Mouse (Mus musculus) heart, embryonic 14.5 days (tissue): Measurements from ENCODE around the gene Gps1. TPM values are rescaled to one million over a fixed set of nuclear protein-coding genes. Genes with fewer than 3 reads are reported as not detected.
"Not testable (repeated sequence)": the region's sequence is repeated elsewhere in the genome, so short reads cannot be mapped to it uniquely, and the experiment has no call there.

Experiments
- ATAC-seq: fragments of 200-750 bp; cut with Nextera tagmentation; 2 replicates; pipeline ENCODE4 v1.8.0; 2017; ENCODE audit warnings: low read depth, moderate TSS enrichment; ENCODE audit not compliant: insufficient number of reproducible peaks, insufficient read depth, low FRiP score
- H3K27ac ChIP-seq, 2 experiments: fragments of 200-500 bp in 1 of 2; fragments of 300-500 bp in 1 of 2; sonication (generic) in 1 of 2; replicated peaks in 1 of 2; 2 replicates each; pipeline ENCODE4 v1.5.1; 2012 to 2014; ENCODE audit warnings: low read depth in 2 of 2, low read length in 2 of 2, control low read depth in 1 of 2, mild to moderate bottlenecking in 1 of 2, mixed read lengths in 1 of 2; ENCODE audit not compliant: control insufficient read depth in 1 of 2, insufficient read depth in 1 of 2
- H3K27me3 ChIP-seq: fragments of 300-500 bp; sonication (generic); 2 replicates; pipeline ENCODE4 v1.6.1; 2014; ENCODE audit warnings: mild to moderate bottlenecking, low read length, control low read depth; ENCODE audit not compliant: control insufficient read depth, insufficient read depth
- H3K36me3 ChIP-seq: fragments of 300-500 bp; sonication (generic); 2 replicates; pipeline ENCODE4 v1.6.1; 2014; ENCODE audit warnings: mild to moderate bottlenecking, control low read depth, low read length, mixed read lengths; ENCODE audit not compliant: control insufficient read depth, insufficient read depth
- H3K4me1 ChIP-seq, 2 experiments: fragments of 200-500 bp in 1 of 2; fragments of 300-500 bp in 1 of 2; sonication (generic) in 1 of 2; 2 replicates each; pipeline ENCODE4 v1.6.1; 2012 to 2014; ENCODE audit warnings: low read length in 2 of 2, control low read depth in 1 of 2, mixed read lengths in 1 of 2; ENCODE audit not compliant: control insufficient read depth in 2 of 2, insufficient read depth in 2 of 2
- H3K4me2 ChIP-seq: fragments of 300-500 bp; sonication (generic); 2 replicates; pipeline ENCODE4 v1.6.1; 2014; ENCODE audit warnings: mild to moderate bottlenecking, low read length
- H3K4me3 ChIP-seq, 2 experiments: fragments of 200-500 bp in 1 of 2; fragments of 300-500 bp in 1 of 2; sonication (generic) in 1 of 2; 2 replicates each; pipeline ENCODE4 v1.5.1; 2012 to 2014; ENCODE audit warnings: low read length in 2 of 2, mild to moderate bottlenecking in 2 of 2, control low read depth in 1 of 2, low read depth in 1 of 2, moderate library complexity in 1 of 2; ENCODE audit not compliant: control insufficient read depth in 1 of 2, insufficient read depth in 1 of 2
- H3K9ac ChIP-seq: fragments of 300-500 bp; sonication (generic); 2 replicates; pipeline ENCODE4 v1.6.1; 2014; ENCODE audit warnings: mild to moderate bottlenecking, low read length
- H3K9me3 ChIP-seq: fragments of 300-500 bp; sonication (generic); 2 replicates; pipeline ENCODE4 v1.6.1; 2016; ENCODE audit warnings: low read length, control low read depth; ENCODE audit not compliant: control insufficient read depth
- WGBS: fragments of 180-500 bp; shearing (Covaris S2); extraction: QIAGEN DNeasy Blood & Tissue Kit; methylation state at CpG from one replicate; pipeline ENCODE4 v1.1.7; 2014; 5-methylcytosine and 5-hydroxymethylcytosine counted together
- polyA plus RNA-seq: library from polyadenylated mRNA; unstranded; fragments of >200 nt; fragmentation: Nextera tagmentation; extraction: Ambion mirVana; gene quantifications from 2 replicates; pipeline ENCODE4 v1.2.1, GENCODE M21; 2014

Gene Gps1
- polyA plus RNA-seq, 1 experiment from 2014 or later = 151 TPM

DNA sequence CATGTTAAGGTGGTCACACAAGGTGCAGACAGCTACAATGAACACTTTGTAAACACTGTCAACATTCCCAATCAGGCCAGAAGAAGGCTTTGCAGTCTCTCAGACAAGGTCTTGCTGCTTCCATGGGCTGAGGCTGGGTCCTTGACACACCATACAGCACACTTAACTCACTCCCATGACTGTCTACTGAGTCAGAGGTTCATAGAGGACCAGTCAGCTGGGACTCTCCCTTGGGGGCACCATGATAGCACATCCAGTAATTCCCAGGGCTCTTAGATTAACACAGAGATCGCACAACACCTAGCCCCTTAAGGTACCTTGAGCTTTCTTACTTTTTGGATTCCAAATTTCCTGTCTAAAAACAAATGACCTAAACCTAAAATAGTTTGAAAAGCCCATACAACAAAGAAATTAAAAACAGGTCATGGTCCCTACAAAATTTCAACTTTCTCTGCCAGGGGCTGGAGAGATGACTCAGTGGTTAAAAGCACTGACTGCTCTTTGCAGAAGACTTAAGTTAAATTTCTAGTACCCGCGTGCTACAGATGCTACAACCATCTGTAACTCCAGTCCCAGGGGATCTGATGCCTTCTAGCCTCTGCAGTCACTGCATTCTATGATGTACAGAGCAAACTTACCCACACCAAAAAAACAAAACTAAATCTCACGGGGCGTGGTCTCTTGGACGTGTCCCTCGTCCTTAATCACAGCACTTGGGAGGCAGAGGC, 10.4 kb upstream of the Gps1 start:
- Histone ChIP-seq H3K9me3 (no peaks in the 10 kb centered on the region), H3K4me3 (no peak overlapping the region), H3K27ac (no peak overlapping the region), H3K36me3 (no peaks in the 10 kb centered on the region), H3K9ac (no peak overlapping the region), H3K4me2 (no peak overlapping the region), H3K4me1 (no peaks in the 10 kb centered on the region), H3K27me3 (no peaks in the 10 kb centered on the region)
- ATAC-seq = no peak
- 84% methylated on average over 7 of the region's 7 CpGs for WGBS

DNA sequence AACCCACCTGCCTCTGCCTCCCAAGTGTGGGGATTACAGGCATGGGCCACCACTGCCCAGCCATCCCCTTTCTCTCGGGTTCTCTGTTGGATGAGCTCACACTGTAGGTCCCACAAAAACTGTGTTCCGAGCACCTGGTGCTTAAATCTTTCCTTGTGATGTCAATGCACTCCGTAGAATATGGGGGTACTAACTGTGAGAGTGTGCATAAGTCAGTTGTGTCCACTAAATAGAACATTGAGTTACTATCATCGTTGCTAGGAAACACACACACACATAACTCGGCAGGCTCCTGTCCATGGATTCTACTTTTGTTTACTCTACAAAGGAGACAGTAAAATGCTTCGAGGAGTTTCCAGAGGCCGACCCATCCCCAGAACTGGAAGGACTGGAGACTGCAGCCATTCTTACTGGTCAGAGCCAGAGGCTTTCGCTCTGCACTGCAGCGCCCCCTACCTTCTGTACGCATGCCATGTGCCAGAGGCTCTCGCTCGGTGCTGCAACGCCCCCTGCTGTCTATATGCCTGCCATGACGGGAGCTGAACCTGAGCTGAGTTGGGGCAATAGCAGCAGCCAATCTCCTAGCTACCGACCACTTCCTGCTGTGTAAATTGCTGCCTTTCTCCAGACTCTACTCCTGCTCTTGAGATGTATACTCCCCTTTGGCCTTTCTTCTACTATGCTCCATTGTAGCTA, 8.2 kb upstream of the Gps1 start:
- Histone ChIP-seq H3K9ac (no peak overlapping the region), H3K9me3 (no peaks in the 10 kb centered on the region), H3K4me3 (no peak overlapping the region), H3K36me3 (peaks cover 6% of the 10 kb centered on the region), H3K4me1 (no peaks in the 10 kb centered on the region), H3K27me3 (no peaks in the 10 kb centered on the region), H3K4me2 (no peak overlapping the region), H3K27ac (no peak overlapping the region)
- ATAC-seq = peak; percentile 48; the same call in 1 of the 2 replicates
- 27% methylated on average over 15 of the region's 15 CpGs for WGBS

- no peak for ATAC-seq
- Histone ChIP-seq H3K4me1 (no peaks in the 10 kb centered on the region), H3K9me3 (no peaks in the 10 kb centered on the region), H3K4me3 (no peak overlapping the region), H3K27me3 (no peaks in the 10 kb centered on the region), H3K9ac (no peak overlapping the region), H3K36me3 (peaks cover 13% of the 10 kb centered on the region), H3K4me2 (no peak overlapping the region), H3K27ac (no peak overlapping the region)
- 28% methylated on average over 6 of the region's 6 CpGs for WGBS
Observed at GRCm38 (mm10) chr11:120777123-120777522, 6.9 kb upstream of the Gps1 start.

- H3K4me1 ChIP-seq = peaks cover 5 to 6% of the 10 kb centered on the region in 2 experiments; a peak in 3 of 4 replicates
- no peak overlapping the region for H3K9ac ChIP-seq
- no peak overlapping the region for H3K27ac ChIP-seq
- H3K4me3 ChIP-seq = no peak overlapping the region
- ATAC-seq = no peak
- H3K36me3 ChIP-seq = peaks cover 15% of the 10 kb centered on the region
- H3K4me2 ChIP-seq = no peak overlapping the region
- H3K9me3 ChIP-seq = no peaks in the 10 kb centered on the region
- H3K27me3 ChIP-seq = no peaks in the 10 kb centered on the region
- WGBS = 89% methylated on average over 1 of the region's 1 CpGs
Observed at GRCm38 (mm10) chr11:120779876-120780275, 4.2 kb upstream of the Gps1 start.

- H3K4me3 ChIP-seq, H3K9me3 ChIP-seq, H3K4me2 ChIP-seq, H3K27ac ChIP-seq, ATAC-seq, H3K9ac ChIP-seq, H3K27me3 ChIP-seq: not testable (repeated sequence)
- peaks cover 22% of the 10 kb centered on the region for H3K36me3 ChIP-seq
- 93% methylated on average over 6 of the region's 6 CpGs for WGBS
- H3K4me1 ChIP-seq = peaks cover 11 to 12% of the 10 kb centered on the region in 2 experiments
Observed at GRCm38 (mm10) chr11:120781361-120781760, 2.7 kb upstream of the Gps1 start.

- Histone ChIP-seq H3K27me3 (no peaks in the 10 kb centered on the region), H3K4me2 (peak overlapping the region; percentile 89), H3K4me1 (peaks cover 11 to 12% of the 10 kb centered on the region in 2 experiments), H3K27ac (peak overlapping the region in 1 of 2 experiments; percentile 69; a peak in 2 of 4 replicates), H3K36me3 (peaks cover 43% of the 10 kb centered on the region), H3K4me3 (peak overlapping the region; percentile 81 to 98), H3K9me3 (no peaks in the 10 kb centered on the region), H3K9ac (peak overlapping the region; percentile 94)
- no peak for ATAC-seq
- WGBS = 2% methylated on average over 42 of the region's 42 CpGs
Observed at GRCm38 (mm10) chr11:120783426-120784063, 527 bp upstream of the Gps1 start.

DNA sequence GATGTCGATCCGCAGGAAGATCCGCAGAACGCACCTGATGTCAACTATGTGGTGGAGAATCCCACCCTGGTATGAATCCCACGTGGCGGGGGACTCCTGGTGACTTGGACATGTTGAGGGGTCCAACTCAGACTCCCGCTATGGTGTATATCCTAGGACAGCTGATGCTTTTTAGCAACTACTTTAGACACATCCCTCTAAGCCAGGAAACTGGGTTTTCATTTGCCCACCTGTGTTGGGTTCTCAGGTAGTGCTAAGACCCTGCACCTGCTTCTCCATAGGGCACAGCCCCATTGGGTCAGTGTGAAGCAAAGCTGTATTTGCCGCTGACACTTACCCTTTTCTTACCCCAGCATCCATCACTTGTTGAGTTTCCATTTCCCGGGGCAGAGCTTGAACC, 1.1 kb downstream of the Gps1 start:
- Histone ChIP-seq H3K9me3 (no peaks in the 10 kb centered on the region), H3K9ac (peak overlapping the region; percentile 94), H3K27me3 (no peaks in the 10 kb centered on the region), H3K4me1 (peaks cover 11 to 12% of the 10 kb centered on the region in 2 experiments), H3K27ac (no peak overlapping the region; a peak in 1 of 4 replicates), H3K4me2 (peak overlapping the region; percentile 89), H3K36me3 (peaks cover 56% of the 10 kb centered on the region), H3K4me3 (peak overlapping the region; percentile 68 to 98)
- no peak for ATAC-seq
- WGBS = 39% methylated on average over 9 of the region's 9 CpGs
